Mouse (Mus musculus): ENCODE results near the gene Ddah1.

Ddah1 gene

GRCm38 (mm10) chr3:145758561-145759378, at the start of gene Ddah1:
TSS of gene Ddah1 (plus strand) at chr3:145758675.
- DNase-seq, result peak; percentile 70 to 71

GRCm38 (mm10) chr3:145715923-145716322, 42.6 kb upstream of the Ddah1 start:
- DNase-seq, result no peak

- DNase-seq, result no peak
These were observed 38.8 kb upstream of the Ddah1 start for GRCm38 (mm10) chr3:145719660-145720059.

GRCm38 (mm10) chr3:145725078-145725477, 33.4 kb upstream of the Ddah1 start:
- no peak for DNase-seq

- no peak for DNase-seq
These were observed 30.1 kb upstream of the Ddah1 start for GRCm38 (mm10) chr3:145728336-145728735.

GRCm38 (mm10) chr3:145729531-145729930, 28.9 kb upstream of the Ddah1 start:
- no peak for DNase-seq

GRCm38 (mm10) chr3:145730092-145730491, 28.4 kb upstream of the Ddah1 start:
- DNase-seq, result no peak

GRCm38 (mm10) chr3:145734857-145735256, 23.6 kb upstream of the Ddah1 start:
- DNase-seq, result no peak

- DNase-seq, result no peak
These were observed 21.9 kb upstream of the Ddah1 start for GRCm38 (mm10) chr3:145736562-145736961.

- DNase-seq, result no peak
These were observed 19.8 kb upstream of the Ddah1 start for GRCm38 (mm10) chr3:145738662-145739061.

GRCm38 (mm10) chr3:145739904-145740303, 18.6 kb upstream of the Ddah1 start:
- no peak for DNase-seq

GRCm38 (mm10) chr3:145743050-145743449, 15.4 kb upstream of the Ddah1 start:
- no peak for DNase-seq

- no peak for DNase-seq
These were observed 14.9 kb upstream of the Ddah1 start for GRCm38 (mm10) chr3:145743476-145744027.

- DNase-seq, result no peak
These were observed 9.8 kb upstream of the Ddah1 start for GRCm38 (mm10) chr3:145748626-145749025.

GRCm38 (mm10) chr3:145756457-145756856, 2.0 kb upstream of the Ddah1 start:
- no peak for DNase-seq

GRCm38 (mm10) chr3:145757177-145757576, 1.3 kb upstream of the Ddah1 start:
- no peak for DNase-seq

GRCm38 (mm10) chr3:145757844-145758243, 631 bp upstream of the Ddah1 start:
- DNase-seq, result no peak

- DNase-seq, result peak in 1 of 2 experiments; percentile 7
These were observed 1.1 kb downstream of the Ddah1 start for GRCm38 (mm10) chr3:145759379-145760209.

- DNase-seq, result no peak
These were observed 2.1 kb downstream of the Ddah1 start for GRCm38 (mm10) chr3:145760547-145760946.

GRCm38 (mm10) chr3:145761501-145762170, 3.2 kb downstream of the Ddah1 start:
- DNase-seq, result no peak

GRCm38 (mm10) chr3:145762957-145763641, 4.6 kb downstream of the Ddah1 start:
- DNase-seq, result no peak

- no peak for DNase-seq
These were observed 5.1 kb downstream of the Ddah1 start for GRCm38 (mm10) chr3:145763642-145763972.

Measured in cerebellum, postnatal 36 days (tissue).